Mouse (Mus musculus): ENCODE measurements around the gene Psmd8. TPM values are rescaled to one million over a fixed set of nuclear protein-coding genes. Genes with fewer than 3 reads are reported as not detected.
"Not testable (repeated sequence)": the region's sequence is repeated elsewhere in the genome, so short reads cannot be mapped to it uniquely, and the experiment has no call there.

Psmd8 gene
- polyA plus RNA-seq, 1 experiment from 2014 or later = 315 TPM

DNA sequence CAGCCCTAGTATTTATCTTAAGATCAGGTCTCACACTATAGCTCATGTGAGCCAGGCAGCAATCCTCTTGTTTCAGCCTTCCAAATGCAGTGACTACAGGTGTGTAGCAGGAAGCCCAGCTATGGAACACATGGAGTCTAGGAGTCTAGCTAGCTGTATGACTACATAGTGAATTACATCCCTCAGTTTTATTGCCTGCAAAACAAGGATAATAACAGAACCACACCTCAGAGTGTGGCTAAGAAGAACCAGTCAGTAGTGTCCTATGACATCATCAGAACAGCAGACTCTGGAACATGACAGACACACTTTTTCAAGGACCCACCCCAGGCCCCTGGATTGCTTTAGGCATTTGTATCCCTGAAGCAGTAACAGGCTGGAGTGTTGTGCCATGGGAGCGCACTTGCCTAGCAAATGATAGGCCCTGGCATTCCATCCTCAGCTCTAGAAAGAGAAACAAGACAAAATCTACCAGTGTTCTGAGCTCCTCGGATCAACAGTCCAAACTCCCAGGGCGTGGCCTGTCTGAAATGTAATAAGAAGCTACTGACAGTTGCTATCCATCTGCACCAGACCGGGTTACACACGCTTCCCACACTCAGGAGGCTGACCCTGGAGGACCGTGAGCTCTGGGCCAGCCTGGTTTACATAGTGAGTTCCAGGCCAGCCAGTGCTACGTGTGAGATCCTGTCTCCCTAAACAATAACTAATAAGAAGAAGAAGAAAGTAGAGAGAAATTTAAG lies 33.7 kb downstream of the Psmd8 start:
- H3K4me1 ChIP-seq (replicated peaks) = no peaks in the 10 kb centered on the region
- WGBS = 87% methylated on average over 7 of the region's 7 CpGs
- no peak overlapping the region for H3K4me3 ChIP-seq (replicated peaks)
- no peak overlapping the region for H3K9ac ChIP-seq (replicated peaks)
- H3K9me3 ChIP-seq = no peaks in the 10 kb centered on the region
- H3K27me3 ChIP-seq = no peaks in the 10 kb centered on the region
- H3K4me2 ChIP-seq (replicated peaks) = no peak overlapping the region
- ATAC-seq = no peak
- no peaks in the 10 kb centered on the region for H3K36me3 ChIP-seq
- H3K27ac ChIP-seq = no peak overlapping the region

GRCm38 (mm10) chr7:29144006-29144405 lies 36.5 kb downstream of the Psmd8 start:
- ATAC-seq = no peak
- Histone ChIP-seq H3K36me3 (no peaks in the 10 kb centered on the region), H3K27ac (no peak overlapping the region), H3K9ac (replicated peaks) (no peak overlapping the region), H3K27me3 (no peaks in the 10 kb centered on the region), H3K4me3 (replicated peaks) (no peak overlapping the region), H3K4me2 (replicated peaks) (no peak overlapping the region), H3K4me1 (replicated peaks) (no peaks in the 10 kb centered on the region), H3K9me3 (no peaks in the 10 kb centered on the region)
- 90% methylated on average over 4 of the region's 4 CpGs for WGBS

GRCm38 (mm10) chr7:29141416-29141815 lies 39.1 kb downstream of the Psmd8 start:
- Histone ChIP-seq H3K4me1 (replicated peaks) (no peaks in the 10 kb centered on the region), H3K9ac (replicated peaks) (no peak overlapping the region), H3K4me3 (replicated peaks) (no peak overlapping the region), H3K27me3 (peaks cover 4% of the 10 kb centered on the region), H3K9me3 (no peaks in the 10 kb centered on the region), H3K27ac (no peak overlapping the region), H3K4me2 (replicated peaks) (no peak overlapping the region), H3K36me3 (no peaks in the 10 kb centered on the region)
- no peak for ATAC-seq
- WGBS = 89% methylated on average over 8 of the region's 8 CpGs

GRCm38 (mm10) chr7:29139237-29139636 lies 41.3 kb downstream of the Psmd8 start:
- not testable (repeated sequence) for H3K9ac ChIP-seq (replicated peaks); ATAC-seq; H3K4me2 ChIP-seq (replicated peaks); H3K4me3 ChIP-seq (replicated peaks); H3K27ac ChIP-seq; H3K9me3 ChIP-seq; H3K36me3 ChIP-seq
- WGBS = 89% methylated on average over 3 of the region's 4 CpGs
- H3K27me3 ChIP-seq = peaks cover 19% of the 10 kb centered on the region
- peaks cover 11% of the 10 kb centered on the region for H3K4me1 ChIP-seq (replicated peaks)

GRCm38 (mm10) chr7:29137429-29137828 lies 43.1 kb downstream of the Psmd8 start:
- Histone ChIP-seq H3K4me3 (replicated peaks) (no peak overlapping the region), H3K27me3 (peaks cover 20% of the 10 kb centered on the region), H3K27ac (no peak overlapping the region), H3K4me2 (replicated peaks) (no peak overlapping the region), H3K9me3 (no peaks in the 10 kb centered on the region), H3K36me3 (no peaks in the 10 kb centered on the region), H3K9ac (replicated peaks) (no peak overlapping the region), H3K4me1 (replicated peaks) (peaks cover 12% of the 10 kb centered on the region)
- no peak for ATAC-seq
- 46% methylated on average over 16 of the region's 16 CpGs for WGBS

- peak within 1 kb of the TSS; percentile 51 for H3K4me2 ChIP-seq (replicated peaks)
- WGBS = 3% methylated on average over 14 of the region's 20 CpGs
- H3K9ac ChIP-seq (replicated peaks) = peak within 1 kb of the TSS; percentile 19; the same call in 1 of the 2 replicates
Measured at GRCm38 (mm10) chr7:29134693-29135386, 45.7 kb downstream of the Psmd8 start, which contains the start of gene Rasgrp4. Gene Rasgrp4, plus strand, starts transcription at chr7:29134851.

DNA sequence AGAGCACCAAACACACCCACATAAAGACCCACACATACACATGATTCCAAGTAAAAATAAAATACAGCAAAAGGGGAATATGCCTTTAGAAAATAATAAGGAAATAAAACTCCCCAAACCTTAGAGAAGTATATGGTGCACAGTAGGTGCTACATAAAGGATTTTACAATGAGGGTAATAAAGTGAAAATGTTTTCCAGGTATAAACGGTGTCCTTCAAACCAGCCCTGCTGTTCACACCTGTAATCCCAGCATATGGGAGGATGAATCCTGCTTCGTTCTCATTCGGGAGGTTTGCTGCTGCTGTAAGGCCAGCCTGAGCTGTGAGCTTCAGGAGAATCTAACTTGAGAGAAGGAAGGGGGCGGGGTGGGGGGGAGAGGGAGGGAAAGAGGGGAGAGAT lies 46.3 kb downstream of the Psmd8 start:
- Histone ChIP-seq H3K4me1 (replicated peaks) (peaks cover 12% of the 10 kb centered on the region), H3K27ac (no peak overlapping the region), H3K9me3 (no peaks in the 10 kb centered on the region), H3K36me3 (no peaks in the 10 kb centered on the region), H3K4me3 (replicated peaks) (peak overlapping the region; percentile 25; the same call in 1 of the 2 replicates), H3K9ac (replicated peaks) (peak overlapping the region; percentile 19; the same call in 1 of the 2 replicates), H3K27me3 (peaks cover 20% of the 10 kb centered on the region), H3K4me2 (replicated peaks) (peak overlapping the region; percentile 51)
- WGBS = 4% methylated on average over 4 of the region's 4 CpGs
- ATAC-seq = no peak

More at GRCm38 (mm10) chr7:29134693-29135386, 45.7 kb downstream of the Psmd8 start, which contains the start of gene Rasgrp4:
- H3K9me3 ChIP-seq = no peaks in the 10 kb centered on the region
- ATAC-seq = peak; percentile 50
- H3K27ac ChIP-seq = no peak within 1 kb of the TSS
- peaks cover 20% of the 10 kb centered on the region for H3K27me3 ChIP-seq
- H3K4me1 ChIP-seq (replicated peaks) = peaks cover 12% of the 10 kb centered on the region
- no peaks in the 10 kb centered on the region for H3K36me3 ChIP-seq
- H3K4me3 ChIP-seq (replicated peaks) = peak within 1 kb of the TSS; percentile 25

DNA sequence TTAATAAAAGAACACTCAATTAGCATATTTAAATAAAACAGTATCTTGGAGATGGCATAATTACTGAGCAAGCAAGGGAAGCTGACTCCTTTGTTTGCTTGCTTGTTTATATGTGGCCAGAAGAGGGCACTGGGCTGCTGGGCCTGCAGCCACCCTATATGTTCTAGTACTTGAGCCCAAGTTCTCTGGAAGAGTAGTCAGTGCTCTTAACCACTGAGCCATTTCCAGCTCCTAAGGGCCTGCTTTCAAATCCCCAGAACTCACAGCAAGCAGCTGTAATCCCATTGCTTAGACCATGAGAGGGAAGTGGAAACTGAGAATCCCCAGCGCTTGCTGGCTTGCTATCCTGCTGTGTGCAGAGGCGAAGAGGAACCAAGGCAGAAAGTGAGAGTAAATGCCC lies 51.8 kb downstream of the Psmd8 start:
- 39% methylated on average over 2 of the region's 2 CpGs for WGBS
- Histone ChIP-seq H3K4me2 (replicated peaks) (no peak overlapping the region), H3K4me3 (replicated peaks) (no peak overlapping the region), H3K9me3 (no peaks in the 10 kb centered on the region), H3K27ac (no peak overlapping the region), H3K4me1 (replicated peaks) (peaks cover 9% of the 10 kb centered on the region), H3K27me3 (peaks cover 19% of the 10 kb centered on the region), H3K36me3 (no peaks in the 10 kb centered on the region), H3K9ac (replicated peaks) (no peak overlapping the region)
- no peak for ATAC-seq

DNA sequence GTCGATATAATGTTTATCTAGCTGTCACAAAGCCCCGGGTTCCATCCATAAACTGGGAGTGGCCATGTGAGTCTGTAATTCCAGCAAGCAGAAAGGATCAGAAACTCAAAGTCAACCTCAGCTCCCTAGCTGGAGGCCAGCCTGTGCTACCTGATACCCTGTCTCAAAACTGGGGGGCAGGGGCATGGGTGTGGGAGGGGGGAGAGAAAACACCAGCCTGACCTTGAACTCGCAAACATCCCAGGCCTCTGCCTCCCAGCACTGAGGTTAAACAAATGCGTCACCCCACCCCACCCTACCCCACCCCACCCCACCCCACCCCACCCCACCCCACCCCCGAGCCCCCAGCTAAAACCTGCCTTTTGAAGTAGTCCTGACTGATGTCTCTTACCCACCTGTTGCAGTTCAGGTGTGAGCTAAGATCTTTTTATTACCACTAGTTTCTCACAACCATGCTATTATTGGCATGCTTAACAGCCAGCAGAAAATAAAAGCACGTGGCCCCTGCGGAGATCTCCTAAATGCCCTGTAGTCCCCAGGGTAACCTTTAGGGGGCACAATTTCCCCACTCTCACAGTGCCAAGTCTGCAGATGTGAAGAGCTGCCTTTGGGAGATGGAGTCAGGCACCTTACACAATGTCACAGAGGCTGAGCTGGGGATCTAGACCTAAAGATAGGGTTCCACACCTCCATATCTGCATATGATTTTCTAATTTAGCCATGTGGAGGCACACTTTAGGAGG lies 54.2 kb downstream of the Psmd8 start:
- Histone ChIP-seq H3K36me3 (no peaks in the 10 kb centered on the region), H3K27me3 (peaks cover 19% of the 10 kb centered on the region), H3K27ac (no peak overlapping the region), H3K4me2 (replicated peaks) (no peak overlapping the region), H3K4me1 (replicated peaks) (peaks cover 9% of the 10 kb centered on the region), H3K9ac (replicated peaks) (no peak overlapping the region), H3K4me3 (replicated peaks) (no peak overlapping the region), H3K9me3 (no peaks in the 10 kb centered on the region)
- ATAC-seq = no peak
- 32% methylated on average over 7 of the region's 7 CpGs for WGBS

DNA sequence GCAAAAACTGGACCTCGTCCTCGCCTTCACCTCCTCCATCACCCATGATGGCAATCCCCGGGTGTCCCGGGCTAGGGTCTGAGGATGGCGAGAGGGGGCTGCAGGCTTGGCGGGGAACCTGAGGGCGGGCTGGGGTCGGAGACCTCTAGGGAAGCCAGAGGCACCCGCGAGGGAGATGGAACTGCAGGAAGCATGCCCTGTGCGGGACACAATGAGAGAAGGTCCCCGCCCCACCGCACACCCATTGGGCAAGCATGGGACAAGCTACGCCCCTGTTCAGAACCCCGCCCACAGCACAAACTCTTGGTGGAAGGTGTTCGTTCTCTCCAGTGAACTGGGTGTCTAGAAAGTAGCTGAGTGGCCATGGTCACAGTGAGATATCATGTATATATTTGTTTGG lies 55.5 kb downstream of the Psmd8 start, which contains the start of gene Ryr1:
Gene Ryr1 (minus strand): TSS at position 210 of the 400 bp plus-strand sequence.
- H3K9ac ChIP-seq (replicated peaks) = peak within 1 kb of the TSS; percentile 56; the same call in 1 of the 2 replicates
- H3K9me3 ChIP-seq = no peaks in the 10 kb centered on the region
- peak within 1 kb of the TSS; percentile 33 for H3K4me3 ChIP-seq (replicated peaks)
- under 1% methylated on average over 16 of the region's 16 CpGs for WGBS
- ATAC-seq = peak; percentile 81
- H3K4me1 ChIP-seq (replicated peaks) = peaks cover 9% of the 10 kb centered on the region
- no peaks in the 10 kb centered on the region for H3K36me3 ChIP-seq
- peaks cover 19% of the 10 kb centered on the region for H3K27me3 ChIP-seq
- no peak within 1 kb of the TSS for H3K27ac ChIP-seq
- peak within 1 kb of the TSS; percentile 59 for H3K4me2 ChIP-seq (replicated peaks)
